Mouse (Mus musculus) left cerebral cortex, adult 11 months (tissue): ENCODE measurements around the gene Gramd4.
A peak's percentile ranks its signal among the peaks of the same experiment; 100 is the strongest.
"Not testable (repeated sequence)": the region's sequence is repeated elsewhere in the genome, so short reads cannot be mapped to it uniquely, and the experiment has no call there.

Source experiments
- DNase-seq: peaks from one replicate; pipeline ENCODE4 v3.0.0; 2022; ENCODE audit warnings: low spot score

Gramd4 gene

GRCm38 (mm10) chr15:86117115-86118100, 59.9 kb downstream of the Gramd4 start:
- DNase-seq: no peak

GRCm38 (mm10) chr15:86119186-86119585, 61.7 kb downstream of the Gramd4 start:
- no peak for DNase-seq

GRCm38 (mm10) chr15:86122261-86122949, 64.9 kb downstream of the Gramd4 start:
- no peak for DNase-seq

- no peak for DNase-seq
Observed at GRCm38 (mm10) chr15:86123409-86123808, 65.9 kb downstream of the Gramd4 start.

- DNase-seq: no peak
Observed at GRCm38 (mm10) chr15:86124359-86124758, 66.9 kb downstream of the Gramd4 start.

- DNase-seq: no peak
Observed at GRCm38 (mm10) chr15:86129036-86129435, 71.5 kb downstream of the Gramd4 start.

- no peak for DNase-seq
Observed at GRCm38 (mm10) chr15:86130657-86131056, 73.2 kb downstream of the Gramd4 start.

- DNase-seq: peak; percentile 76
Observed at GRCm38 (mm10) chr15:86134941-86135783, 77.7 kb downstream of the Gramd4 start.

GRCm38 (mm10) chr15:86137638-86138037, 80.1 kb downstream of the Gramd4 start:
- no peak for DNase-seq

GRCm38 (mm10) chr15:86140323-86140722, 82.8 kb downstream of the Gramd4 start:
- DNase-seq: no peak

- DNase-seq: no peak
Observed at GRCm38 (mm10) chr15:86144577-86144976, 87.1 kb downstream of the Gramd4 start.

- DNase-seq: no peak
Observed at GRCm38 (mm10) chr15:86145046-86145445, 87.6 kb downstream of the Gramd4 start.

- DNase-seq: no peak
Observed at GRCm38 (mm10) chr15:86146922-86147321, 89.4 kb downstream of the Gramd4 start.

GRCm38 (mm10) chr15:86150593-86150992, 93.1 kb downstream of the Gramd4 start:
- no peak for DNase-seq

GRCm38 (mm10) chr15:86153481-86153960, 96.0 kb downstream of the Gramd4 start:
- DNase-seq: no peak

- DNase-seq: no peak
Observed at GRCm38 (mm10) chr15:86156492-86156891, 99.0 kb downstream of the Gramd4 start.

GRCm38 (mm10) chr15:86159093-86159492, 101.6 kb downstream of the Gramd4 start:
- DNase-seq: no peak

GRCm38 (mm10) chr15:86159719-86160118, 102.2 kb downstream of the Gramd4 start:
- no peak for DNase-seq

- DNase-seq: no peak
Observed at GRCm38 (mm10) chr15:86160906-86161305, 103.4 kb downstream of the Gramd4 start.

- not testable (repeated sequence) for DNase-seq
Observed at GRCm38 (mm10) chr15:86161800-86162199, 104.3 kb downstream of the Gramd4 start.

GRCm38 (mm10) chr15:86164718-86165345, 107.3 kb downstream of the Gramd4 start:
- DNase-seq: no peak
